Mouse (Mus musculus) kidney, postnatal 25 days (tissue): ENCODE measurements around the gene Fam229b.
A peak's percentile ranks its signal among the peaks of the same experiment; 100 is the strongest.

ENCODE experiments used
- DNase-seq, 2 experiments: peaks; one replicate each; pipeline ENCODE4 v3.0.0; 2021; ENCODE audit warnings: mixed read lengths in 2 of 2

Fam229b gene

DNA sequence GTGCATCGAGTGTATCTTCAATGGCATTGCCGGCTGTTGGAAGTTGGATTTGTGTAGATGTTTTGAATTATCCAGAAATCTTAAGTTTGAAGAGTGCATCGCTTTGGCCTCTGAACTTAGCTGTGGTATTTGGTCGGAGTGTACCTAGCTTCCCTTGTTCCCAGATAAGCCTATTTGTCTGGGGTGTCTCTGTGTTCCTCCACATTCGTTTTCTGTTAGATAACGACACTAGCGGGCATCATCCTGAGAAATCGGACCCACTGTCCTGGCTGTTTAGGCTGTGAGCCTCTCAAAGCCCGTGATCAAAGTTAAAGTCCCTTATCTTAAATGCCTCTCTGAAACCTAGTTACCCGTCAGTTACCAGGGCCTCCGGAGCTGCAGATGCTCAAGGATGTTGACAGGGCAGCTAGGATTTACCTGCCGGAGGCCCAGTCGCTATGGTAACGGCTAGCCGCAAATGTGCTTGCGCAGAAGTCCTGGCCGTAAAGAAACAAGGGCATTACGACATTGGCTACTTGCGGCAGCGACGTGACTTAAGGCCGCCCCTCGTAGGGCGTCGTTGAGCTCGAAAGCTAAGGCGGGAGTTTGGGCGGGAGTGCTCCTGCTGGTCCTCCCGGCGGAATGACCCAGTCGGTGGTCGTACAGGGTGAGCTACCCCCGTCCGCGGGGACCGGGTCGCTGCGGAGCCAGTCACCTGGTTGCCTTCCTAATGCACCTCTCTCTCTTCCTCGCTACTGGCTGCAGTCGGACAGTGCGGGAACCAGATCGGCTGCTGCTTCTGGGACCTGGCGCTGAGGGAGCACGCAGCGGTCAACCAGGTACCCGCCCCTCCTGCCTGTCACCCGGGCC is at the start of gene Fam229b, which contains the start of gene Tube1:
Gene Fam229b (minus strand): TSS at position 453 of the 849 bp plus-strand sequence.
Gene Tube1 (plus strand): TSS at position 515 of the 849 bp plus-strand sequence.
- DNase-seq = peak; percentile 94 to 96

- DNase-seq = no peak
These were observed 43.3 kb upstream of the Fam229b start for GRCm38 (mm10) chr10:39176981-39177380.

DNA sequence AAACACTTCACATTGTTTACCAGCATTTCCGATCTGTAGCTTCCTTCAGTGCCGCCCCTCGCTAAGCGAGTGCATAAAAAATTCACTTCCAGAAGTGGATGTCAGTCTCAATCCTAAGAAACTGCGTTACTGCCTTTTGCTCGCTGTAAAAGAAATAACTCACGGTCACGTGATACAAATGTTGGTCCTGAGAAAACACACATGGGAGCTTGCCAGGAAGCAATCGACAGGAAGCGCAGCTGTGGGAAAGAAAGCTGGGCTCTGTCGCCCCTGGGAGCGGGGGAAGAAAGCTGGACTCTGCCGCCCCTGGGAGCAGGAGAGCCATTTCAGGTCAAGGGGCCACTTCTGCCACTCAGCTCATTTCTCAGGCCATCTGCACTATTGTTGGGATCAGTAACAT is 39.4 kb upstream of the Fam229b start:
- DNase-seq = peak; percentile 56 to 57

- no peak for DNase-seq
These were observed 38.8 kb upstream of the Fam229b start for GRCm38 (mm10) chr10:39172540-39172931.

GRCm38 (mm10) chr10:39171603-39172539 is 38.2 kb upstream of the Fam229b start:
- peak; percentile 86 to 88 for DNase-seq

DNA sequence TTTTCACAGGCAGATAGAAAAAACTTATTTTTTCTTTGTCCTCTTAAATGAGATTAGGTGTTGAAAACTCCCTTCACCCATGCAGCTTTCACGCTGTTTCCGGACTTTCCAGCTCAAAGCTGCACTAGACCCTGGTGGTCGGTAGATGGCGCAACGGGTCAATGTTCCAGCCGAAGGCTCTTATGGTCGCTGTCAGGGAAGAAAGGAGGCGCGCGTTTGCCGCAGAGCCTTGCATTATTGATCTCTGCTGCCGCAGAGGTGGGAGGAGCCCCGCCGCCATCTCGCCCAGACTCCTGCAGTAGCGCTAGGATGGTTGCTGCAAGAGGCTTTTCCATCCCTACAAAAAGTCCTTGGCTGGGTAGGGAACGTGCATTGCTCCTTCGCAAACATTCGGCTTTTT is 37.4 kb upstream of the Fam229b start:
- peak; percentile 91 to 92 for DNase-seq

DNA sequence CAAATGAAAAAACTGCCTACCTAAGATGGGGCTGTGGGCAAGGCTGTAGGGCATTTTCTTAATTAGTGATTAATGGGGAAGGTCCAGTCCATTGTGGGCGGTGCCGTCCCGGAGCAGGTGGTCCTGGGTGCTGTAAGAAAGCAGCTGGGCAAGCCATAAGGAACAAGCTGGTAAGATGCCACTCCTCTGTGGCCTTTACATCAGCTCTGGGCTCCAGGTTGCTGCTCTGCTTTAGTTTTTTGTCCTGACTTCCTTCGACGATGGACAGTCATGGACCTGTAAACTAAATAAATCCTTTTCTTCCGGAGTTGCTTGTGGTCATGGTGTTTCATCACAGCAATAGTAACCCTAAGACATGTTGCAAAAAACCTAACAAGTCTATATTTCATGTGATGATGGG is 37.0 kb upstream of the Fam229b start:
- DNase-seq = peak in 1 of 2 experiments; percentile 37

DNA sequence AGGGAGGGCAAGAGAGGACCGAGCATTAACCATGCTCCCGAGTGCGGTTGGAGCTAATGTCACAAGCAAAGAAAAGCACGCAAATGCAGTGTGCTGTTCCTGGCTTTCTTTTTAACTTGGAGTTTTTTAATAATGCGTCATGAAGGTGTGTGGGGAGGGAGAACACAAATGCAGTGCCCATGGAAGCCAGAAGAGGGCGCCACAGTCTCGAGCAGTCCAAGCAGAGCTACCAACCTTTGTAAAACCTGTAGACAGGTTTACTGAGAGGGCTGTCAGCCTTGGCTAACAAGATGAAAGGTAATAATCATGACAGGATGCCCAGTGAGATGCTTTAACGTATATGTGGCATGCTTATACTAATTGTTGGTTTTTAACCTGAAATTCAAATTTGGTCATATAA is 36.5 kb upstream of the Fam229b start:
- DNase-seq = peak; percentile 62 to 80

DNA sequence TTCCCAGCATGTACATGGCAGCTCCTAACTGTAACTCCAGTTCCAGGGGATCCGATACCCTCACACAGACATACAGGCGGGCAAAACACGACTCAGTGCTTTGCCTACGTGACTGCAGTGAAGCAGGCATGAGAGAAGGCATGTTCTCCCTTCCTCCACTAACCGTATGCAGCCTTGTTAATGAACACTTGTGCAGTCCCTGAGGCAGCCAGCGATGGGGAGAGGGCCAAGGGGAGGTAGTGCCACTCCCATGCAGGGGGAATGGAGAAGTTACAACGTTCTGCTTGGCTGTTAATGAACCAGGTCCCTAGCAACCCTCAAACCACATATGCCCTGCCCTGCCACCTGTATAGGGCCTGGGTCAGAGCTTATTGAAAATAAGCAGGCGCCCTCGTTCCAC is 35.9 kb upstream of the Fam229b start:
- peak in 1 of 2 experiments; percentile 40 for DNase-seq

GRCm38 (mm10) chr10:39167611-39168010 is 33.9 kb upstream of the Fam229b start:
- DNase-seq = peak in 1 of 2 experiments; percentile 40

DNA sequence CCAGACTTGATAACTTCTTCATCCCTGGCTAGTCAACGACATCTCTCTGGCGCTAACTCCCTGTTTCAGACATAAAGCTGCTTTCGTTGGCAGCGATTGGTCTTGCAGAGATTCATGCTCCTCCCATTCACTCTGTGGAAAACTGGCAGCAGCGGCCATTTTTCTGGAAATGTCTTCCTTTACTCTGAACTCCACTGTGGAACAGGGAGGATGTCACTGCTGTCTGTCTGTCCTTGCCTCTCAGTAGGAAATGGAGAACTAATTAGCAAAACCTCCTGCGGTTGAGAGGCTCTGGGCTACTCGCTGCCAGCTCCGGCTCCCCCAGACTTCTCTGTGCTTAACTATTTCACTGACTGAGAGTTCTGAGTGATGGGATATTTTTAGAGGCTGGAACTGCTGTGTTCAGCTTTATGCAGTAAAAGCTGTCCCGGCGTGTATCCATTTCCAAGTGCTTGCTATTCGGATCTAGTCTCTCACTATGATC is 32.0 kb upstream of the Fam229b start:
- no peak for DNase-seq

- peak in 1 of 2 experiments; percentile 37 for DNase-seq
These were observed 30.0 kb upstream of the Fam229b start, which contains the start of gene Ccn6 for GRCm38 (mm10) chr10:39163694-39164093. TSS of gene Ccn6 (minus strand) at chr10:39163794.

GRCm38 (mm10) chr10:39162666-39163484 is 29.2 kb upstream of the Fam229b start:
- peak; percentile 23 to 58 for DNase-seq

DNA sequence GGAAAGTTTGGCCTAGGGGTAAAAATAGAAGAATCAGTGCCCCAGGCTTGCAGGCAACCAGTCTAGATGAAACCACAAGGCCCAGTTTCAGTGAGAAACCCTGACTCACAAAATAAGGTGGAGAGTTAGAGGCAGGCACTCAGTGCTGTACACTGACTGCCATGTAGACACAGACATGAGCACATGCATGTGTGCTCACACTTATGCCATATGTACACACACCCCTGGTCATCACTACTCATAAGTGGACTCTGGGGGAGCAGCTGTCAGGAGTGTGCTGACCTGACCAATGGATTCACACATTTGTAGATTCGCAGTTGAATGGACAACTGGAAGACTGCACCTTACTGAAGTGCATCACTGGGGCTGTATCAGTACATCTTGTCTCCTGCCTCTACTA is 27.7 kb upstream of the Fam229b start:
- no peak for DNase-seq

GRCm38 (mm10) chr10:39158306-39158705 is 24.6 kb upstream of the Fam229b start:
- DNase-seq = no peak

DNA sequence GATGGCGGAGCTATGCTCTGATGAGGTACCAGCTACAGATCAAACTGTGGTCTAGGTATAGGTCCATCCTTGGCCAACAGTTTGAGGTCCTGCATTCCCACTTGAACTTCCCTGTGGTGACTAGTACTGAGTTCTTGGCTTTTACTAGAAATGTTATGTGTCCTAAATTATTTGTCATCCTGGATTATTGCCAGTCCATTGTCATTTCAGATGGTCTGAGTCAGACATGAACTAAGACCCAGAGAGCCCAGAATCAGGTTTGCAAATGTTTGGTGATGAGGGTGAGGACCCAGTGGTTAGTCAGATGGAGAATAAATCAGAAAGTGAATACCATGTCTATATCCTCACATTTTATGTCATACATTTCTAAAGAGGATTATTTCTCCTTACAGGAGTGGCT is 23.6 kb upstream of the Fam229b start:
- DNase-seq = no peak

- no peak for DNase-seq
These were observed 23.0 kb upstream of the Fam229b start for GRCm38 (mm10) chr10:39156719-39157118.

DNA sequence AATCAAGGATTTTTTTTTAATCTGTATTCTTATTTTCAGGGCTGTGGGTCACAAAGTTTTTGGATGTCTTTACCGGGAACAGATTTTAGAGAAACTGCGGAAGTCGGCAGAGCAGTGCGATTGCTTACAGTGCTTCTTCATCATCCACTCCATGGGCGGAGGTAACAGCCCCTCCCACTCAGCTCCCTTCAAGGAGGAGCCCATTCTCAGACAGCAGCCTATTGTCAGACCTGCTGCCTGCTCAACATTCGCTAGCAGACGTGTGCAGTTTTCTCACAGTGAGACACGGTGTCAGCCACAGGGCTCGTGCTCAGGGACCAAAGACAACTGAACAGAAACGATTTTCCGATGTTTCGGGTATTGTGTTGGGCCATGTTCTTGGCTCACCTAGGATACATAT is 8.5 kb upstream of the Fam229b start:
- no peak for DNase-seq

DNA sequence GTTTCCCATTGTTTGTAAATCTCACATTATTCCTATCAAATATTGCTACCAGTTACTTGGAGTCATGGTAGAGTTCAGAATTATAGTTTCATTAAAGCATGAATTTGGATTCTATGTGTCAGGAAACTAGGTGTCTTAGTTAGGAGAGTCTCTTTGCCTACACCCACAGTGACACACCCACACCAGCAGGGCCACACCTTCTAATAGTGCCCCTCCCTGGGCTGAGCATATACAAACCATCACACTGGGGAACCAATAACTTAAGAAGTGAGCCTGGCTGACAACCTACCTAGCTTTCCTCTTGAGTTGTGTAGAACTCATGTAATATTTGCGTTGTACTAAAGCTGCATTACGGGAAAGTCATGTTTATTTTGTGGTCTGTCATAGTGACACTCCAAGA is 7.7 kb upstream of the Fam229b start:
- no peak for DNase-seq

DNA sequence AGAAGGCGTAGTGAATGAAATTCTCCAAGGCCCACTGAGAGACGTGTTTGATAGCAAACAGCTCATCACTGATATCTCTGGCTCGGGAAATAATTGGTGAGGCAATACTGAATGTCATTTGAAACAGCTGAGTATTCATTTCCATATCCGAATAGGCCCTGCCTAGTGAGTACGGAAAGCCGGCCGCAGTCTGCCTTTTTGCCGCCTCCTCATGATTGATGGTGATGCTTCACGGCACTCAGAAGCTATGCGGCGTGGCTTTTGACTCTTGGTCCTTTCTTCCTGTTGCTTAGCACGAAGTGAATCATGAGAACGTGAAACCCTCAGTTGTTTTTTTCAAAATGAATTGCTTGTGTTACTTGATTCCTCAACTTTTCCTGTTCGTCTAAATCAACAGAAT is 7.1 kb upstream of the Fam229b start:
- no peak for DNase-seq

DNA sequence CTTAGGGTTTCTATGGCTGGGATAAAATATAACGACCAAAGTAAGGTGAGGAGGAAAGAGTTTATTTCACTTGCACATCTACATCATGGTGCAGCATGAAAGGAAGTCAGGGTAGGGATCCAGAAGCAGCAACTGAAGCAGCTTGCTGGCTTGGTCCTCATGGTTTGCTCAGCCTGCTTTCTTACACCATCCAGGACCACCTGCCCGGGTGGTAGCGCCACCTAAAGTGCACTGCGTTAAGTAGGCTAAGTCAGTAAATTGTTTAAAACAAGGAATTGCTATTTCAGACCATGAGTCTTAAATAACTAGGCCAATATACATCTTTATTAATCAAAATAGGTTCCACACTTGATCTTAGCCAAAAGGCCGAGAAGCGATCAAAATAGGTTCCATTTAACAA is 5.0 kb upstream of the Fam229b start:
- no peak for DNase-seq

DNA sequence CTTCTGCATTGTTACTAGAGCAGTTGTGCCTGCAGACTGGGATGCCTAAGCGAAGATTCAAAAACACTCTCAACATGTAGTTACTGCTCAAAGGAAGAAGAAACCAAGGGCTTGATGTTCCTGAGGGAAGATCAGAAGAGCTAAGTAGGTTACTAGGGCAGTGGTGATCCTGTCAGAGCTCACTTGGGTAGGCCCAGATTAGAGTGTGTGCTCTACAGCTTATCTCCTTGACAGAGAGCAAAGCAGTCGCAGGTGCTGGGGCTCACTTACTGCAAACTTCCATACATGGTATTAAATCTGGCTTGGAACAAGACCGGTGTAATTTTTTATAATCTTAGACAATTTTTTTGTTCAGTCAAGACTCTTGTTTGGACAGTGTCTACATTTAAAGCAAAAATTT is 4.1 kb upstream of the Fam229b start:
- DNase-seq = no peak
